Mouse (Mus musculus) embryonic facial prominence, embryonic 12.5 days (tissue): ENCODE data around the gene Mansc1. TPM values are rescaled to one million over a fixed set of nuclear protein-coding genes. Genes with fewer than 3 reads are reported as not detected.

ENCODE experiments used
- ATAC-seq: fragments of 200-750 bp; cut with Nextera tagmentation; 2 replicates; pipeline ENCODE4 v1.8.0; 2017; ENCODE audit not compliant: insufficient number of reproducible peaks, insufficient read depth, low FRiP score, low TSS enrichment
- H3K27ac ChIP-seq: fragments of 300-500 bp; sonication (generic); 2 replicates; pipeline ENCODE4 v1.5.1; 2016; ENCODE audit warnings: mild to moderate bottlenecking
- H3K27me3 ChIP-seq: fragments of 300-500 bp; sonication (generic); 2 replicates; pipeline ENCODE4 v1.6.1; 2016; ENCODE audit warnings: mild to moderate bottlenecking, moderate library complexity
- H3K36me3 ChIP-seq: fragments of 300-500 bp; sonication (generic); 2 replicates; pipeline ENCODE4 v1.6.1; 2016; ENCODE audit warnings: mild to moderate bottlenecking
- H3K4me1 ChIP-seq: fragments of 300-500 bp; sonication (generic); 2 replicates; pipeline ENCODE4 v1.6.1; 2016
- H3K4me2 ChIP-seq: fragments of 300-500 bp; sonication (generic); replicated peaks from 2 replicates; pipeline ENCODE4 v1.6.1; 2016; ENCODE audit warnings: mild to moderate bottlenecking, moderate library complexity
- H3K4me3 ChIP-seq: fragments of 300-500 bp; sonication (generic); 2 replicates; pipeline ENCODE4 v1.5.1; 2016; ENCODE audit warnings: mild to moderate bottlenecking
- H3K9ac ChIP-seq: fragments of 300-500 bp; sonication (generic); 2 replicates; pipeline ENCODE4 v1.6.1; 2016; ENCODE audit warnings: mild to moderate bottlenecking, moderate library complexity
- H3K9me3 ChIP-seq: fragments of 300-500 bp; sonication (generic); 2 replicates; pipeline ENCODE4 v1.6.1; 2016; ENCODE audit warnings: mild to moderate bottlenecking, moderate library complexity
- WGBS: fragments of 180-500 bp; shearing (Covaris S2); methylation state at CpG from one replicate; pipeline ENCODE4 v1.1.7; 2016; 5-methylcytosine and 5-hydroxymethylcytosine counted together
- polyA plus RNA-seq: library from polyadenylated mRNA; unstranded; fragments of >200 nt; fragmentation: Nextera tagmentation; extraction: Ambion mirVana; gene quantifications from 2 replicates; pipeline ENCODE4 v1.2.1, GENCODE M21; 2016

The Mansc1 gene
- polyA plus RNA-seq, 1 experiment from 2014 or later: 0.75 TPM

DNA sequence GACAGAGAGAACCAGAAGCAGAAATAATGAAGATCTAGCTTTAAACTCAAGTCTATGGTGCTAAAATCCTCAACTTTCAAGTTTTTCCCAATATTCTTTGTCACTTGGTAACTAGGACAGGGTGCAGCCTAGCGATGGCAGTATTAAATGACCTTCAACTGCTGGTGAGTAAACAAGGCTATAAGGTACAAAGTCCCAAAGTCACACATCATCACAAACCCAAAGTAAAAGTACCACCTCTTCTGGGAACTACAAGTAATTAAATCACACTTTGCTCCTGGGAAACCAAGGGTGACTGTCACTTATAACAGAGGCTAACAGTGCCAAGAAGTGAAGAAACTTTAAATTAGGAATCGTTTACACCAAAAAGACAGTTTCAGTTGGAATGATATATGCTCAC, 67.7 kb downstream of the Mansc1 start:
- H3K4me3 ChIP-seq: peak overlapping the region; percentile 88
- H3K27me3 ChIP-seq: no peaks in the 10 kb centered on the region
- H3K4me1 ChIP-seq: peaks cover 9% of the 10 kb centered on the region; the same call in 1 of the 2 replicates
- H3K4me2 ChIP-seq: peak overlapping the region; percentile 77
- H3K9me3 ChIP-seq: no peaks in the 10 kb centered on the region
- H3K27ac ChIP-seq: no peak overlapping the region
- no peak for ATAC-seq
- H3K36me3 ChIP-seq: no peaks in the 10 kb centered on the region
- H3K9ac ChIP-seq: no peak overlapping the region
- 73% methylated on average over 2 of the region's 2 CpGs for WGBS

DNA sequence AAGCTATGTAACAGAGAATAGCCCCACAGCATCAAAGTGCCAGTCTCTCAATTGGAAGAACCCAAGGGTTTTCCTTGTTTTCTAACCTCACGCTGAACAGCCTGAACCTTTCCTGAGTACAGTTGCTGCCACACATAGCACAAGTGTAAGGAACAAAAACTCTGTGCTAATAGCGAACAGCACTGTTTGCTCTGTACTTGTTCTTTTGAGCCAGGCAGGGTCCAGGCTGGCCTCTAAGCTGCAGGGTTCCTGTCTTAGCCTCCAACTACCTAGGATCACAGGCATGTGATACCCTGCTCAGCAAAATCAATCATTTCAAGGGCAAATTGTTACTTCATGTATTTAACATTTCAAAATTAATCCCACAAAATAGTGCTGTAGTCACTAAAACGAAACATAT, 72.7 kb downstream of the Mansc1 start:
- Histone ChIP-seq H3K4me1 (peaks cover 15% of the 10 kb centered on the region; the same call in 1 of the 2 replicates), H3K9me3 (no peaks in the 10 kb centered on the region), H3K4me2 (no peak overlapping the region), H3K36me3 (no peaks in the 10 kb centered on the region), H3K27ac (no peak overlapping the region), H3K9ac (no peak overlapping the region), H3K4me3 (no peak overlapping the region), H3K27me3 (no peaks in the 10 kb centered on the region)
- ATAC-seq: no peak
- whole genome bisulfite sequencing: 74% methylated on average over 3 of the region's 3 CpGs

Other genes starting within 250 kb of the Mansc1 start
- gene Bcl2l14, start 236.2 kb downstream of the Mansc1 start, polyA plus RNA-seq: 0.88 and 0.98 TPM in 2 replicates
- 41.6 and 42.8 TPM in 2 replicates for gene Lrp6, start 65.5 kb downstream of the Mansc1 start, polyA plus RNA-seq
- gene Borcs5, start 7.0 kb upstream of the Mansc1 start, polyA plus RNA-seq: 21.1 and 21.9 TPM in 2 replicates
- gene Dusp16, start 160.1 kb upstream of the Mansc1 start, polyA plus RNA-seq: 15.6 and 18.3 TPM in 2 replicates
- 2.4 and 2.5 TPM in 2 replicates for gene Crebl2, start 197.7 kb upstream of the Mansc1 start, polyA plus RNA-seq